Mouse (Mus musculus) lung, postnatal 36 days (tissue): ENCODE measurements around the gene Mroh2a.

Source experiments
- DNase-seq: peaks from one replicate; pipeline ENCODE4 v3.0.0; 2022; ENCODE audit warnings: mixed read lengths

Gene Mroh2a

DNA sequence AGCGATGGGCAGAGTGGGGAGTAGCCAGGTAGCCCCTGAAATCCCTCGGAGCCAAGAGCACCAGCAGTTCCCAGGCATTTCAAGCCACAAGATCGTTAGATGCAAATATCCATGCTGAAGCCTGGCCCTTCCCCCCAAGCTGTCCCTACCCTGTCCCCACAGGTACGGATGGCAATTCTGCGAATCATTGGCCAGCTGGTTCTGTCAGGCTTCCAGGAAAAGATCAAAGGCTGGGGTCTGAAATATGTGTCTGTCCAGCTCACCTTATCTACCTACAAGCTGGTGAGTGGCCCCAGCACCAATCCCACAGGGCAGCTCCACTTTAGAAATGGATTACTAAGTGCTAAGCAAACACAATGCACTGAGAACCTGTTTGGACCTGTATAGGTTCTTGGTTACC is 10.5 kb downstream of the Mroh2a start:
- DNase-seq = peak; percentile 48

GRCm38 (mm10) chr1:88238771-88239170 is 12.0 kb downstream of the Mroh2a start:
- DNase-seq = no peak

DNA sequence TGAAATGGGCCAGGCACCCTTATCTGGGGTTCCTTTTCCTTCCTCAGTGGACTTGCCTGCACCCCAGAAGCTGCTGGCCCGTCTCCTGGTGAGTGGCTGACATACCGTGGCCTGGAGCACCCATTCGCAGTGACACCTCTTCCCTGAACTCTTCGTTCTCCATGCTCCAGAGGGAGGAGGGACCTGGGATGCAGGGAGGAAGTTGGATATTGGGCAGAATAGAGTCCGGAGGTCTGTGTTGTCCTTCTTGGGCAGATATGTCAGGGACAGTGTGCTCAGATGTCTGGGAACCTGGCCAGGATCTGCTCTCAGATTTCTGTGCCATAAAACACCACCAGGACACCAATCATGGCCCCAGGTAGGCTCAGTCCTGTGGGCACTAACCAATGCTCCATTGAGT is 13.3 kb downstream of the Mroh2a start:
- no peak for DNase-seq

- DNase-seq = no peak
Measured at GRCm38 (mm10) chr1:88240579-88240978, 13.8 kb downstream of the Mroh2a start.

GRCm38 (mm10) chr1:88243861-88244260 is 17.1 kb downstream of the Mroh2a start:
- no peak for DNase-seq

DNA sequence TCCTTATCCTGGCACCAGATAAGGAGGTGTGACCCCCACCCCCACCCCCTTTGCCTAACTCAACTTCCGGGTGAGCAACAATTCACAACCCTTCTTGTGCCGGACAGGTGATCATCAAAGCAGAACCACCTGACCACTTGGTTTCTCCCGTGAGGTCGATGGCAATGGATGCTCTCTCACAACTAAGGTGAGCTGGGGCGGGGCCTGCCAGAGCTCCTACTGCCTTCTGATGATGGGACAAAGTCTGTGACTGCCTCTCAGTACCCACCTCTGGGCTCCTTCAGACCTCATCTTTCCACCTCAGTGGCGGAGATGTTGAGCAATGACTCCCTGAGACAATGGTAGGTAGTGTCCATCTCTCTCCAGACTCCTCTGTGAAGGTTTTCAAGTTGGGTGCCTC is 19.1 kb downstream of the Mroh2a start:
- DNase-seq = no peak

DNA sequence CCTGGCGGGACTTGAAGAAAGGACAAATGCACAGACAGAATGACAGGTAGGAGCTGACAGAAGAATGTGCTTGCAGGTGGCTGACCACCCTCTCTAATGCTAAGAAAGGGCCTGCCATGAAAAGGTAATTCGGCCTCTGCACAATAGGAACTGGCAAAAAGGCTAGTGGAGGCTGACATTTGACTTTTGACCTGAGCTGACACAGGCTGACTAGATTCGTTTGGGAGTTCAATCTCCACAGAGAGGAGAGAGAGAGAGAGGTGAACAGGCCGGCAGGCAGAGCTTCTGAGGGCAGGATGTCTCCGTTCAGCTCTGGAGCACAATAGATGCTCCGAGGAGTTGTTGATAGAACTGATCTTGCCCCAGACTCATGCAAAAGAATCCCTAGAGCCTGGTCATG is 19.6 kb downstream of the Mroh2a start:
- no peak for DNase-seq

DNA sequence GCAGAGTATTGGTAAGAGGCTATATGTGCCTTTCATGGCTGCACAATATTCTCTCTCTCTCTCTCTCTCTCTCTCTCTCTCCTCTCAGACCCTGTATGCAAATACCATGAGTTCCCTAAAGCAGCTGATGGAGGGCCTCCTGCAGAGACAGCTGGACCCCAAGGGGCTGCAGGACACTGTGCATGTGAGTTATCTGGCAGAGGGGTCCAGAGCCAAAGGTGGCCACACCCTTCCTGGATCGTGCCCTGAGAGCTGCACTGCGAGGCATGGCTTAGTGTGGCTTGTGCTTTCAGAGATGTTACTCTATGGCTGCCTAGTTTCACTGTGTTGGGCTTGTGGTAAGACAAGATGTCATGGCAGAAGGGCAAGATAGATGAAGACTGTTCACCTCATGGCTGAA is 20.9 kb downstream of the Mroh2a start:
- no peak for DNase-seq

- DNase-seq = no peak
Measured at GRCm38 (mm10) chr1:88248658-88249057, 21.9 kb downstream of the Mroh2a start.

- DNase-seq = no peak
Measured at GRCm38 (mm10) chr1:88249596-88249995, 22.8 kb downstream of the Mroh2a start.

DNA sequence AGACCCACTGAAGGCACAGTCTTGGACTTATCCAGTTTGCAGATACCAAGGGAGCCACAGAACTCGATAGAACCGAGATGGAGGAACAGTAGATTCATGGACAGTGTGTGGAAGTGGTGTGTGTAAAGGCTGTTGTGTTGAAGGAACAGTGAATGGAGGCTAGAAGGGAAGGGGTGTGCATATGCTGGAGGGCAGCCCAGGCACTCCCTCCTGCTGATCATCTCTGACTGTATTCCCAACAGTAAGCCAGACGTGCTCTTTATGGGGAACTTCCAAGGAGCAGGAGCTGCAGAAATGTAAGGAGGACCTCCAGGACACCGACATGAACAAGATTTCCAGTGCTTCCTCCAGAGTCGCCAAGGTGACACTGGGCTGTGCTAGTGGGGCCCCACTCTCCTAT is 23.2 kb downstream of the Mroh2a start:
- no peak for DNase-seq

- DNase-seq = no peak
Measured at GRCm38 (mm10) chr1:88253106-88253505, 26.3 kb downstream of the Mroh2a start.

DNA sequence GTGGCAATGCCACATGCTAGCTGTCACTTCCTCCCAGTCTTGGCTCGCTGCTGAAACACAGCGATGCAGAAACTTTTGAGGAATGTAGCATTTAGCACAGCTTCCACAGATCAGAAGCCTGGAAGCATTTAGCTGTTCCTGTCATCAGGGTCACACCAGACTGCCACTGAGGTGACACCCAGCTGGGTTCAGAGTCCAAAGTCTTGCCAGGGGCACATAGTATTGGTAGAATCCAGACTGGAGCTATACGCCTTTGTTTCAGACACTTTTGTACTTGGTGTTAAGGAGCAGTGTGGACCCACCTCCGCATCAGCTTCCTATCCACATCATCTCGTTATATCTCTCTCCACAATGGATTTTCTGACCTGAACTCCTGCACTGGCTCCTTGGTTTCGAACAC is 26.8 kb downstream of the Mroh2a start:
- DNase-seq = no peak

- no peak for DNase-seq
Measured at GRCm38 (mm10) chr1:88254793-88255465, 28.1 kb downstream of the Mroh2a start.

GRCm38 (mm10) chr1:88255466-88255857 is 28.7 kb downstream of the Mroh2a start:
- DNase-seq = no peak

GRCm38 (mm10) chr1:88255989-88256754 is 29.4 kb downstream of the Mroh2a start:
- DNase-seq = no peak

DNA sequence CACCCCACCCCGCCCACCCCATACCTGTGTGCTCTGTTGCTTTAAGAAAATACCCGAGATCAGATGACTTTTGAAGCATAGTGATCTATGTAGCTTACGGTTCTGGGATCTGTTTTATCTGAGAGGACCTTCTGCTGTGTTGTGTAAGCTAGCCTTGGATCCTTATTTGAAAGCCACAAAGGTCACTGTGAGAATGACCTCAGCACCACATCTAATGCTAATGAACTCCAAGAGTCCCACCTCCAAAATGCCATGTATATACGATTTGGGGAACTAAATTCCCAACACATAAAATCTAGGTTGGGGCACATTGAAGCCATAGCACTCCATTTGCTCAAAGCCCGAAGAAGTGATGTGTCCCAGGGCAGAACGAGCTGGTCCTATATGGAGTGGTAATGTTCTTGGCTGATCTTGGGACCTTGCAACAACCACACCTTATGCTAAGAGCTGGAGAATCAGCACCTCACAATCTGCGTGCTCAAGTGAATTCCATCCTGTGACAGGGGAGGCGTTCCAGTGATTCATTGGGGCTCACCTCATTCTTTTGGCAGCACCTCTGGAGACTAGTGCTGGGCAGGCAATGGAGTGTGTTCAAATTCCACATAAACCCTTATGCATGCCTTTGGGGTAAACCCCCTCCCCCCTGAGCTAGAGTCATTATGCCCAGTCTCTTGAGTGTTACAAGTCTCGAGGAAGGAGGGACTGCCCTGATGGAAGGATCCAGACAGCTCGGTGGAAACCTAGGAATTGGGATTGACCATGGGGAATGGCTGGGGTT is 30.3 kb downstream of the Mroh2a start:
- no peak for DNase-seq

- DNase-seq = no peak
Measured at GRCm38 (mm10) chr1:88257681-88258080, 30.9 kb downstream of the Mroh2a start.

DNA sequence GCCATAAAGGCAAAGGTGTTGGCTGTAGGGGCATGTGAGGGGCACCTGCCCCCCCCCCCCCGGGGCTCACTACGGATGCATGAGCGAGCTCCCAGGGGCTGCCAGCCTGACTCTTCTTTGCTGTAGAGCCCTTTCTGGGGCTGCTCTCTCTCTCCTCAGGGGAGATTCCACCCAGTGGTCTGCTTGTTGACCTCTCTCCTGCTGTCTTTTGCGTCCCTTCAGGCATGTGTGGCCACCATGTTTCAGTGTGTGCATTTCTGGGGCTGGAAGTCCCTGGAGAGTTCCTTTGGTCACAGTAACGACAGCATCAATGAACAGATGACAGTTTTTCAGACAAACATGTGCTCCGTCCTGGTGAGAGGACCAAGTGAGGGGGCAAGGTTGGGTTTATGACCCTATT is 31.6 kb downstream of the Mroh2a start:
- no peak for DNase-seq

DNA sequence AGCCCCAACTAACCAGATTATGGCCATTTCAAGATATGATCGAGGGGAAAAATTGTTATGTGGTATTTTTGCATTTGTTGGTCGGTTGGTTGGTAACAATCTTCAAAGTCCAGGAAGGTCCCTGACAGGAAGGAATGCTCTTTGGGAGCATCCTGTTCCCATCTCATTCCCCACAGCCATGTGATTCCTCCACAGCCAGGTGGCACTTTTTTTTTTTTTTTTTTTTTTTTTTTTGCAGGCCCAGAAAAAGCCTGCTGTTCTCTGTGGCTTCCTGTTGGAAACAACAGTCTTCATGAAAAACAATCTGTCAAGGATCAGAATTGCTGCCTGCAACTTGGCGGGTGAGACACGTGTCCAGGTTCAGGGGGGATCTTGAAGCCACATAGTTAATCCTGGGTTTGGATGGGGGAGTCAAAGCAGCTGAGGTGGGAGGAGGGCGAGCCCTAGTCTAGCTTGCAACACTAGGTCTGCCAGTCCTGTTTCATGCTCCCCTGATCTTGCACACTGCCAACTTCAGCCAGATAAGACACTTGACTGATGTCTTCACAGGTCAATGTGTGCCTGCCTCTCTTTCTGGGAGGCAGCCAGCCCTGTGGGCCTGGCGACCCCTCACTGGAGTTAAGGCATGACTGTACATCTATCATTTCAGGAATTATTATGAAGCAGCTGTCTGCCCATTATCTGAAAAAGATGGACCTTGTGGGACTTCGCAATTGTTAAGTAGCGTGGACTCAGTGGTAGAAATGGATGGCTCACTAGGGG is 32.3 kb downstream of the Mroh2a start:
- DNase-seq = no peak

GRCm38 (mm10) chr1:88259643-88260024 is 32.8 kb downstream of the Mroh2a start:
- no peak for DNase-seq

DNA sequence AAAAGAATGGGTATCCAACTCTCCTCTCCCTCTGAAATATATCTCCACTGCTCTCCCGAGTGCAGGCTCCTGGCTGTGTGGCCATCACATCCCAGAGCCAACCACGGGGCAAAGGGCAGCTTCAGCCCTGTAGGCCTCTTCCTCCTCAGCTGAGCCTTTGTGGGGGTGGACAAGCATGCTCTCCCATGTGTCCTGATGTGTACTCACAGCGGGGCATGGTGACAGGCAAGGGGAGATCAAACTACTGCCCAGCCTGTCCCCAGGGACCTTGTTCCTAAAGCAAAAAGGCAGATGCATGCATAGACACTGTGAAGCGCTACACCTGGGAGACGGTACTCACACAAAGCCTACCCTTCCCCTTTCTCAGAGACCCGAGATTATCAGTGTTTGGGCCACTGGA is 33.3 kb downstream of the Mroh2a start:
- no peak for DNase-seq
